Comparison of ENCODE assay signal across 8 mouse cellular contexts in the genomic region with DNA sequence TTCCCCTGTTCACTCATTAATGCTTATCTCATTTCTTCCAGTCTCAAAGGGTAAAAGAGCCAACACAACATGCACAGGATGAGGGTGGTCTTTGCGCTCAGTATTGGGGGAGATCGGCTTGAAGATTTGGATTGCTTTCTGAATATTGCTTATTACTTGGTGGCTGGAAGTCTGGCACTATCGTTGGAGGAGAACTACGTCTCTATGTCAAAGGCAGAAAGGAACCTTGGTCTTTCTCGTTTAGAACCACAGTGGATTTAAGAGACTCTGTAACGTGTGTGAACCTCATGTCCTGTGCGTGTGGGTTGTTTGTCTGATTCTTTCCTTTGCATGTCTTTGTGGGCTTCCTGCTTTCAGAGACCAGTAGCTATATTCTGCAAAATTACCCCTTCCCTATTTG. TPM values are rescaled to one million over a fixed set of nuclear protein-coding genes. Genes with fewer than 3 reads are reported as not detected.
DNase-seq lines count a peak whose midpoint lies in the region; ATAC-seq and TF ChIP-seq lines count a peak whose summit lies in the region.

No protein-coding gene starts in this region.

- H3K4me3 ChIP-seq in lung, adult 2 months (replicated peaks; ENCODE audit: extremely low read depth, low read depth, low read length) = peak overlapping the region; percentile 7
- peak overlapping the region; percentile 86 for H3K4me3 ChIP-seq in embryonic fibroblast, embryonic 13.5 days (ENCODE audit: insufficient read depth, low read length)
- H3K4me3 ChIP-seq in intestine, embryonic 15.5 days (replicated peaks) = peak overlapping the region; percentile 74
- peak overlapping the region; percentile 55 for H3K4me3 ChIP-seq in myocyte

- no peak for ATAC-seq in intestine, embryonic 15.5 days

- peaks cover 16% of the 10 kb centered on the region for H3K4me1 ChIP-seq in lung, adult 2 months (ENCODE audit: control insufficient read depth, insufficient read depth, low read length)
- H3K4me1 ChIP-seq in embryonic fibroblast, embryonic 13.5 days (ENCODE audit: control insufficient read depth, insufficient read depth, low read length) = peaks cover 10% of the 10 kb centered on the region; the same call in 1 of the 2 replicates
- peaks cover 17% of the 10 kb centered on the region; the same call in 1 of the 2 replicates for H3K4me1 ChIP-seq in intestine, embryonic 15.5 days (replicated peaks)

- no peak for TF ChIP-seq POLR2A in lung, adult 2 months (IDR thresholded peaks at IDR 0.05; ENCODE audit: borderline replicate concordance, extremely low read depth, low read depth, low read length)
- TF ChIP-seq POLR2A in embryonic fibroblast, embryonic 13.5 days (IDR thresholded peaks at IDR 0.05; ENCODE audit: low read depth, low read length) = no peak
- TF ChIP-seq POLR2A in myocyte (IDR thresholded peaks at IDR 0.05; ENCODE audit: insufficient read length, low read depth) = no peak

- H3K27ac ChIP-seq in embryonic fibroblast, embryonic 13.5 days (ENCODE audit: insufficient read depth, low read length) = no peak overlapping the region
- H3K27ac ChIP-seq in intestine, embryonic 15.5 days = no peak overlapping the region

- H3K9ac ChIP-seq in intestine, embryonic 15.5 days = peak overlapping the region; percentile 91

- H3K79me2 ChIP-seq in myocyte (ENCODE audit: control insufficient read depth, insufficient read depth) = peaks cover 62% of the 10 kb centered on the region

- H3K27me3 ChIP-seq in intestine, embryonic 15.5 days (replicated peaks) = no peaks in the 10 kb centered on the region
- H3K27me3 ChIP-seq in myocyte (ENCODE audit: control insufficient read depth, insufficient read depth, insufficient read length) = no peaks in the 10 kb centered on the region

- no peaks in the 10 kb centered on the region for H3K36me3 ChIP-seq in intestine, embryonic 15.5 days
- H3K36me3 ChIP-seq in myocyte (ENCODE audit: control insufficient read depth, insufficient read depth) = no peaks in the 10 kb centered on the region

- DNase-seq in lung, adult 2 months = no peak
- DNase-seq in lung, postnatal 36 days = no peak
- DNase-seq in urinary bladder, postnatal 14 days (ENCODE audit: low spot score) = no peak
- DNase-seq in left cerebral cortex, postnatal 10 days (ENCODE audit: extremely low spot score in 1 of 2, low spot score in 2 of 2) = no peak
- no peak for DNase-seq in adrenal gland, adult 18-20 months (ENCODE audit: low spot score in 2 of 2)

- intact Hi-C loops in left cerebral cortex, postnatal 10 days (cut with DNase I) = loop anchor here (5.0 kb wide), 1 partner anchor 137 kb away; no protein-coding TSS in a partner anchor

- H3K4me2 ChIP-seq in intestine, embryonic 15.5 days (replicated peaks) = peak overlapping the region; percentile 75
- H3K4me2 ChIP-seq in myocyte (ENCODE audit: low read depth) = peak overlapping the region; percentile 94

- TF ChIP-seq CTCF in lung, adult 2 months (IDR thresholded peaks at IDR 0.05; ENCODE audit: insufficient read depth, low read length) = no peak
- TF ChIP-seq CTCF in embryonic fibroblast, embryonic 13.5 days (IDR thresholded peaks at IDR 0.05; ENCODE audit: borderline replicate concordance, insufficient read depth, low read length) = no peak

- H3ac ChIP-seq in myocyte (ENCODE audit: control insufficient read depth, insufficient read length) = peak overlapping the region; percentile 65

- 21% methylated on average over 7 of the region's 7 CpGs for WGBS in lung, adult 2 months
- WGBS in intestine, embryonic 15.5 days = 49% methylated on average over 7 of the region's 7 CpGs

- H3K9me3 ChIP-seq in intestine, embryonic 15.5 days = no peaks in the 10 kb centered on the region

TF ChIP-seq in myocyte, 11 proteins besides CTCF, POLR2A, EP300 and RAD21:
- TF ChIP-seq CEBPB (IDR thresholded peaks at IDR 0.05; ENCODE audit: insufficient read depth, poor library complexity, severe bottlenecking) (no peak), MYOD1 (IDR thresholded peaks at IDR 0.05; ENCODE audit: control insufficient read depth in 1 of 3, insufficient read length in 2 of 3, low read depth in 2 of 3) (no peak), TCF12 (IDR thresholded peaks at IDR 0.05; ENCODE audit: insufficient read depth, poor library complexity, severe bottlenecking) (no peak), SRF (IDR thresholded peaks at IDR 0.05; ENCODE audit: control insufficient read depth, insufficient read length, low read depth) (no peak), MYOG (IDR thresholded peaks at IDR 0.05; ENCODE audit: control insufficient read depth in 1 of 3, insufficient read depth in 1 of 3, insufficient read length in 2 of 3, low read depth in 2 of 3) (no peak), TCF3 (IDR thresholded peaks at IDR 0.05; ENCODE audit: insufficient read length, low read depth) (no peak), E2F4 (IDR thresholded peaks at IDR 0.05; ENCODE audit: insufficient read depth) (no peak), USF1 (IDR thresholded peaks at IDR 0.05; ENCODE audit: low read depth) (no peak), MAX (IDR thresholded peaks at IDR 0.05; ENCODE audit: low read depth) (no peak), POLR2AphosphoS2 (IDR thresholded peaks at IDR 0.05; ENCODE audit: insufficient read length, low read depth) (no peak), REST (IDR thresholded peaks at IDR 0.05; ENCODE audit: insufficient read depth, insufficient read length) (no peak)

RNA-seq across cellular contexts. Expression of a gene that starts 1.5 kb away (rescaled TPM):
- polyA plus RNA-seq in lung, adult 2 months (2012; rRNA removed) = 29.4 and 37.9 TPM in 2 replicates
- 43.4 and 75.6 TPM in 2 replicates for polyA plus RNA-seq in embryonic fibroblast, embryonic 13.5 days (2011; ENCODE audit: insufficient read length, low read depth, missing spikeins)
- 46.7 and 52.6 TPM in 2 replicates for polyA plus RNA-seq in intestine, embryonic 15.5 days (2015; fragmentation: Nextera tagmentation; extraction: Ambion mirVana)
- 36.0 TPM for polyA plus RNA-seq in myocyte (2012; fragmentation: generic; extraction: Trizol)
- 100 to 1,000 TPM; 222 to 235 TPM for total RNA-seq in left cerebral cortex, postnatal 10 days (2021)
- total RNA-seq in adrenal gland, adult 18-20 months (2021) = 100 to 1,000 TPM in 1 of 2 experiments, 10 to 100 TPM in 1; 89.7 to 274 TPM

Comparison
In these comparisons a context has a peak if more than half of its experiments do, and no peak if none do; other contexts are left out.
1. H3K4me3 ChIP-seq: peak in every context shown above with its lines; median percentile 86 in embryonic fibroblast, embryonic 13.5 days; 74 in intestine, embryonic 15.5 days; 55 in myocyte; 7 in lung, adult 2 months.